Mouse (Mus musculus) adrenal gland, adult 2 months (tissue): ENCODE data around the gene Surf1. TPM values are rescaled to one million over a fixed set of nuclear protein-coding genes. Genes with fewer than 3 reads are reported as not detected.
"Not testable (repeated sequence)": the region's sequence is repeated elsewhere in the genome, so short reads cannot be mapped to it uniquely, and the experiment has no call there.

ENCODE experiments used
- DNase-seq: peaks from one replicate; pipeline ENCODE4 v3.0.0; 2021
- polyA plus RNA-seq: library from polyadenylated mRNA; depleted of rRNA; stranded (reverse); fragments of >200 nt; gene quantifications from 2 replicates; pipeline ENCODE4 v1.2.3, GENCODE M21; 2012; rRNA removed
- total RNA-seq, 2 experiments: library from RNA; stranded (reverse); gene quantifications; 2 replicates each; pipeline ENCODE4 v1.2.3; 2021

Surf1 gene
- total and polyA plus RNA-seq, 3 experiments, result 77.7 to 115 (median 108) TPM

- no peak for DNase-seq
Observed at GRCm38 (mm10) chr2:26900731-26901130, 15.6 kb downstream of the Surf1 start.

DNA sequence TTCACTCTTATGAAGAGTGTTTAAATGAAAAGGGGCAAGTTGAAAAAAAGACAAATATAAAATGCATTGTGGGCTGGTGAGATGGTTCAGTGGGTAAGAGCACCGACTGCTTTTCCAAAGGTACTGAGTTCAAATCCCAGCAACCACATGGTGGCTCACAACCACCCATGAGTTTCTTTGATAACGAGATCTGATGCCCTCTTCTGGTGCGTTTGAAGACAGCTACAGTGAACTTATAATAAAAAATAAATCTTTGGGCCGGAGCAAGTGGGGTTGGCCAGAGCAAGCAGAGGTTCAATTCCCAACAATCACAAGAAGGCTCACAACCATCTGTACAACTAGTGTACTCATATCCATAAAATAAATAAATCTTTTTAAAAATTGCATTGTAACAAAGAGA lies 20.4 kb downstream of the Surf1 start:
- no peak for DNase-seq

DNA sequence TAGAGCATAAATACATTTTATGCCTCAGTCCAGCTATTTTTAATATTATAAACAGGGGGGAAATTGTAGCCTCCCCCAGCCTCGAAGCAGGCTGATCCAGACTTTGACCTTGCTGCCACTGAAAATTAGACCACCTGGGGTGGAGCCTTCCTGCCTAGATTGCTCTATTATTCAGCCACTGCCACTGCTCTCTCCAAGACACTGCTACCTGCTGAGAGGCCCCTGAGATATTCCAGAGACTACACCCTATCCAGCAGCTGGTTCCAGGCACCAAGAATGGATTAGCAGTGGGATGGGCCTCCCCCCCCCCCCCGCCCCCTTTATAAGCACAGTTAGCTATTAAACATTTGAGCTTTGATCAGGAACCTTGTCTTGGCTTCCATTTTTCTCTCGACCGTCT lies 30.2 kb downstream of the Surf1 start:
- not testable (repeated sequence) for DNase-seq

DNA sequence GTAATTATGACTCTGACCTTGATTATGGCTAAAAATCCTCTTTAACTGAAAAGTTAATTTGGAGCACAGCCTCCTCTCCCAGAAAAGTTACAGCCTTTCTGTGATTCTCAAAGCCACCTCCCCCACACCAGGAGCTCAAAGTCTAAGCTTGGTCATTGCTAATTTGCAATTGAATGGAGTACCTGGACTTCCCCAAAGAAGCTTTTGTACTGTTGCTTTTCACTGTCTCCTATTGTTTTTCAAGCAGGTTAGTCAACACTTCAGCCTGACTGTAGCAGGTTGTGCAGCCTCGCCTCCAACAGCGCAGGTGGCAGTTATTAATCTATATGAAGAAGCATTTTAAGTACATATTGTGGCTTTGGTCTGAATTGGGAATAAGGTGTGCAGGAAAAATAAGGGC lies 30.8 kb downstream of the Surf1 start:
- DNase-seq, result not testable (repeated sequence)

GRCm38 (mm10) chr2:26878571-26878970 lies 37.8 kb downstream of the Surf1 start:
- DNase-seq, result no peak

DNA sequence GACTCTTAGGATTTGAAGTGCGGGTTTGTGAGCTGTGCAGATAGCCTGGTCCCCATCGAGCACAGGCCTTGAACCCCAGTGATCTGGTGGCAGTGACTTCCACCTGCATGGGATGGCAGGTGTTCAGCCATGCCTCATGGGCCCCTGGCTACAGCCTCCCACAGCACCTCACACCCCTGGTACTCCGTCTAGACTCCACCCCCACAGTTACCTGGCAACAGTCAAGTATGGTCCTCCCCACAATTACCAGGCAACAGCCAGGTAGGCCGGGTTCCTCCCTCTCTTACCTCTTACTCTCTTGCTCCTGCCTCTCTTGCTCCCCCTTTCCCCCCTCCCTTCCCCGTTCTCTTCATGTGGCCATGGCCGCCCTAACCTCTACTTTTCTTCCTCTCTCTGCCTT lies 45.7 kb downstream of the Surf1 start:
- DNase-seq, result no peak

GRCm38 (mm10) chr2:26864879-26865278 lies 51.5 kb downstream of the Surf1 start, which contains the start of gene Abo:
Abo (minus strand) TSS chr2:26864979.
- no peak for DNase-seq

Other genes starting within 250 kb of the Surf1 start
- not detected for gene Lcn4, start 245.2 kb downstream of the Surf1 start, total RNA-seq
- not detected in 2 replicates for gene Lcn4, start 245.2 kb downstream of the Surf1 start, polyA plus RNA-seq
- not detected for gene Abo, start 51.6 kb downstream of the Surf1 start, total RNA-seq
- not detected in 2 replicates for gene Abo, start 51.6 kb downstream of the Surf1 start, polyA plus RNA-seq
- 10 to 100 TPM; 23.9 to 26.6 TPM for gene Surf6, start 13.7 kb downstream of the Surf1 start, total RNA-seq
- gene Surf6, start 13.7 kb downstream of the Surf1 start, polyA plus RNA-seq, result 5.1 and 5.2 TPM in 2 replicates
- gene Med22, start 5.9 kb downstream of the Surf1 start, total RNA-seq, result 10 to 100 TPM; 48.3 to 56.8 TPM
- 45.0 and 45.5 TPM in 2 replicates for gene Med22, start 5.9 kb downstream of the Surf1 start, polyA plus RNA-seq
- 100 to 1,000 TPM; 543 to 545 TPM for gene Rpl7a, start 5.8 kb downstream of the Surf1 start, total RNA-seq
- 233 and 258 TPM in 2 replicates for gene Rpl7a, start 5.8 kb downstream of the Surf1 start, polyA plus RNA-seq
- gene Surf2, start 163 bp downstream of the Surf1 start, total RNA-seq, result 10 to 100 TPM; 38.4 to 47.9 TPM
- 22.5 and 28.5 TPM in 2 replicates for gene Surf2, start 163 bp downstream of the Surf1 start, polyA plus RNA-seq
- 100 to 1,000 TPM; 162 to 168 TPM for gene Surf4, start 17.4 kb upstream of the Surf1 start, total RNA-seq
- 424 and 468 TPM in 2 replicates for gene Surf4, start 17.4 kb upstream of the Surf1 start, polyA plus RNA-seq
- under 1 TPM; 0.17 to 0.29 TPM for gene Stkld1, start 17.5 kb upstream of the Surf1 start, total RNA-seq
- 0.06 and 0.48 TPM in 2 replicates for gene Stkld1, start 17.5 kb upstream of the Surf1 start, polyA plus RNA-seq
- 10 to 100 TPM; 23.6 to 41.4 TPM for gene Rexo4, start 47.9 kb upstream of the Surf1 start, total RNA-seq
- gene Rexo4, start 47.9 kb upstream of the Surf1 start, polyA plus RNA-seq, result 7.1 and 10.1 TPM in 2 replicates
- gene Adamts13, start 56.9 kb upstream of the Surf1 start, total RNA-seq, result not detected
- gene Adamts13, start 56.9 kb upstream of the Surf1 start, polyA plus RNA-seq, result 0.04 TPM in 1 of 2 replicates, not detected in the other
- gene Cacfd1, start 93.4 kb upstream of the Surf1 start, total RNA-seq, result 10 to 100 TPM; 40.2 to 52.4 TPM
- 80.1 and 109 TPM in 2 replicates for gene Cacfd1, start 93.4 kb upstream of the Surf1 start, polyA plus RNA-seq
- under 1 TPM; 0.76 to 0.78 TPM for gene Slc2a6, start 111.5 kb upstream of the Surf1 start, total RNA-seq
- 1.7 and 2.5 TPM in 2 replicates for gene Slc2a6, start 111.5 kb upstream of the Surf1 start, polyA plus RNA-seq
- not detected for gene Mymk, start 155.6 kb upstream of the Surf1 start, total RNA-seq
- 0.08 TPM in 1 of 2 replicates, not detected in the other for gene Mymk, start 155.6 kb upstream of the Surf1 start, polyA plus RNA-seq
- gene Adamtsl2, start 162.8 kb upstream of the Surf1 start, total RNA-seq, result 10 to 100 TPM; 24.8 to 25.4 TPM
- 20.9 and 28.5 TPM in 2 replicates for gene Adamtsl2, start 162.8 kb upstream of the Surf1 start, polyA plus RNA-seq
- gene Fam163b, start 226.0 kb upstream of the Surf1 start, total RNA-seq, result 1 to 10 TPM; 2.1 to 2.9 TPM
- gene Fam163b, start 226.0 kb upstream of the Surf1 start, polyA plus RNA-seq, result 1.4 and 1.5 TPM in 2 replicates
- 100 to 1,000 TPM; 348 to 637 TPM for gene Dbh, start 248.7 kb upstream of the Surf1 start, total RNA-seq
- gene Dbh, start 248.7 kb upstream of the Surf1 start, polyA plus RNA-seq, result 306 and 321 TPM in 2 replicates